Mouse (Mus musculus) MN1 (cell line): ENCODE results near the gene Cdc34b.
"Not testable (repeated sequence)": the region's sequence is repeated elsewhere in the genome, so short reads cannot be mapped to it uniquely, and the experiment has no call there.

Source experiments
- DNase-seq: peaks from one replicate; pipeline ENCODE4 v3.0.0-alpha.2; 2016; ENCODE audit warnings: low spot score

The Cdc34b gene

DNA sequence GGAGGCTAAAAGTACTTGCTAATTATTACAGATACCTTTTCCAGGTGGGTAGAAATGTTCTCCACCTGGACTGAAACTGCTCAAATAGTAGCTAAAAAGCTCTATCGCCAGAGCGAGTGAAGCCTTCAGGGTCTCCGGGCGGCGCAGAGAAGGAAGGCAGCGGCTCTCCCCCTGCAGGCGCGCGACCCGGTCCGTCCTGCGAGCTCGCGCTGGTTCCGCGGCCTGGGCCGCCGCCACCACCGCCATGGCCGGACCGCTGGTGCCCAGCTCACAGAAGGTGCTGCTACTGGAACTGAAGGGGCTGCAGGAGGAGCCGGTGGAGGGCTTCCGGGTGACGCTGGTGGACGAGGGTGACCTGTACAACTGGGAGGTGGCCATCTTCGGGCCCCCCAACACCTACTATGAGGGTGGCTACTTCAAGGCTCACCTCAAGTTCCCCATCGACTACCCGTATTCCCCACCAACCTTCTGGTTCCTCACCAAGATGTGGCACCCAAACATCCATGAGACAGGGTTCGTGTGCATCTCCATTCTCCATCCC is at the start of gene Cdc34b:
Gene Cdc34b, plus strand, starts transcription at position 51 of the 541 bp plus-strand sequence.
- no peak for DNase-seq

DNA sequence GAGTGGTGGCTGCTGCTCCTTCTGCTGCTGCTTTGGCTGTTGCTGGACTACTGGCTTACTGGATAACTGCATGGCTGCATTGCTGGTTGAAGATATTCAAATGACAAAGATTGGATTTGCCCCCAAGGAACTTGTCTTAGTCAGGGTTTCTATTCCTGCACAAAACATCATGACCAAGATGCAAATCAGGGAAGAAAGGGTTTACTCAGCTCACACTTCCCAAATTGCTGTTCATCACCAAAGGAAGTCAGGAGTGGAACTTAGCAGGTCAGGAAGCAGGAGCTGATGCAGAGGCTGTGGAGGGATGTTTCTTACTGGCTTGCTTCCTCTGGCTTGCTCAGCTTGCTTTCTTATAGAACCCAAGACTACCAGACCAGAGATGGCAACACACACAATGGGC is 49.1 kb upstream of the Cdc34b start:
- DNase-seq, result not testable (repeated sequence)

DNA sequence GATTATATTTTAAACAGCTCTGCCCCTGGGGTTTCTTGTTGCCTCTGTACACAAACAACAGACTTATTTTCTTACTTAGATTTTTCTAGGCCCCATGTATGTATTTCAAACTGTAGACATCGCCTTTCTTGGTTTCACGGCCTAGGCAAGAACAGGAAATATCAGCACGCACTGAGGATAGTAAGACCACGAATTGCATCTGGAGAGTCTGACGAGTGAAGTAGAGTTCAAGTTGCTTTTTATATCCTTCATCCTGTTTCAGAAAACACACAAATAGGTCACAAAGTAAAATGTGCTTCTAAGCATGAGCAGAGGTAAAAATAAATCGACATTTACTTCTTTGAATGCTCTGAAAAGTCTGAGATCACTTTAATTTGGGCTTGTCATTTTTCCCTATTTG is 46.1 kb upstream of the Cdc34b start:
- DNase-seq, result no peak

DNA sequence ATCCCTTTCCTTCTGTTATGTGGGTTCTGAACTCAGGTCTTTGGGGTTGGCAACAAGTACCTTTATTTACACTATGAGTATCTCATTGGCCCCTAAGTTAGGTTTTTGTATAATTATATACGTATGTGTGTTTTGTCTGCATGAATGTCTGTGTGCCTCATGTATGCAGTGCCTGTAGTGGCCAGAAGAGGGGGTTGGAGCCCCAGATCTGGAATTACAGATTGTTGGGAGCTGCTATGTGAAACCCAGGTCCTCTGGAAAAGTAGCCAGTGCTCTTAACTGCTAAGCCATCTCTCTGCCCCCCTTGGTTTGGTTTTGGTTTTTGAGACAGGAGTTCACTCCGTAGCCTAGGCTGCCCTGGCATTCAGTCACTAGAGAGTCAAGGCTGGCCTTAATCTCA is 44.4 kb upstream of the Cdc34b start:
- no peak for DNase-seq

DNA sequence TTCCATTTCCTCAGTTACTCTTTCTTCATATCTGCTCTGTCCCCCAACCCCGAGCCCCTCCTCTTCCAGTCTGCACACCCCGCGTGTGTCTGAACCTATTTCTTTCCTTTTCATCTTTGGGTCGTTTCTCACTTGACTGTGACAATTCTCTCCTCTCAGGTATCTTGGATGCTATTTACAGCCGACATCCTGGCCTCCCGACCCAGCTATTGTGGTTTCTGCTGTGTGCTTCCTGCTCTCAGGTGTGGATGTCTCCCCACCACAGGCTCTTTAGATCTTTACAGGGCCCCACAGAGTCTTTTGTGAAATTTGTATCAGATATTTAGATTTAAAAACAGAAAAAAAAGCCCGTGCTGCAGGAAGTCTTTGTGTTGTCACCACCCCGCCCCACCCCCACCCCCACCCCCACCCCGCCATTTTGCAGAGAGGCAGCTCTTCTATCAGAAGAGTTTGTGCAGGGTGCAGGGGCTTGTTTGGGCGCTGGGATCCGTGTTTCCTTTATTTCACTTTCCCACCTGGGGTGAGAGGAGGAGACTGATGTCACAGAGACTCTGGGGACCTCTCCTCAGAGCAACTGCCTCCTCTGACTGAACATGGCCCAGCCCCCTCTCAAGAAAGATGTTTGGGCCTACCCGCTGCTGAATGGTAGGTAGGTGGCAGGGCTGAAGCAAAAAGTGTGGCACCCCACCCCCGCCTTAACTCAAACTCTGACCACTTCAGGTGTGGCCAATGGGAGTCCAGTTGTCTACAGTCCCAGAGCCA is 43.7 kb upstream of the Cdc34b start:
- no peak for DNase-seq

- DNase-seq, result no peak
These were observed 42.2 kb upstream of the Cdc34b start for GRCm38 (mm10) chr11:94699399-94699798.

GRCm38 (mm10) chr11:94701401-94702215 is 40.0 kb upstream of the Cdc34b start:
- no peak for DNase-seq

DNA sequence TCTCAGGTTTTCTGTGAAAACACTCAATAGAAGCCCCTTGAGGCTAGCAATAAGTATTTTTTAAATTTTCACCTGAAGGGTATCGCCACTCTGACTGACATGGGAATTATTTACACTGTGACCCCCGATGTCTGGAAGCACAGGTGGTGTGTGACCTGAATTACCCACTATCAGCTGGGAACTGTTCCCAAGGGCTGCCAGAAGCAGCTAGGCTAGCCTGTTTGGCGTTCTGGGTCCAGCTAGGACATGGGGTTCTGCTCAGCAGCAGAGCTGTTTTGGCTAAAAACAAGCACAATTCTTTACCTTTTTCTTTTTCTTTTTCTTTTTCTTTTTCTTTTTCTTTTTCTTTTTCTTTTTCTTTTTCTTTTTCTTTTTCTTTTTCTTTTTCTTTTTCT is 39.4 kb upstream of the Cdc34b start:
- DNase-seq, result no peak

DNA sequence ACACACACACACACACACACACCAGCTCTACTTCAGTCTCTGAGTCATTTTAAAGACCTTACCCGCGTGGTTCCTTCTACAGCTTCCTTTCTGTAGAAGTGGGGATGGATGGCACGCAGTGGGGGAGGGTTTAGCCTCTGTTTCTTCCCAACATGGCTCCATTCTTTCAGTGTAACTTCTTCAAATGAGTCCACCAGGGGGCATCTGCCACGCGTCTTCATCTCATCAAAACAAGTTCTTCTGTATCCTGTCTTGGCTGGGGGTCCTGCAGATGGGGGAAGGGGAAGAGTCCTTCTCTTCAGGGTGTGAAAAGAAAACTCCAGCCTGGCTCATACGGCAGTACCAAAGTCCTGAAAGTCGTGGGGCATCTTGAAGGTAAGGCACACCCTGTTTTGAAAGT is 37.6 kb upstream of the Cdc34b start:
- DNase-seq, result no peak

- no peak for DNase-seq
These were observed 37.1 kb upstream of the Cdc34b start, which contains the start of gene Gm11541 for GRCm38 (mm10) chr11:94704472-94704871. TSS of gene Gm11541 (minus strand) at chr11:94704499.

DNA sequence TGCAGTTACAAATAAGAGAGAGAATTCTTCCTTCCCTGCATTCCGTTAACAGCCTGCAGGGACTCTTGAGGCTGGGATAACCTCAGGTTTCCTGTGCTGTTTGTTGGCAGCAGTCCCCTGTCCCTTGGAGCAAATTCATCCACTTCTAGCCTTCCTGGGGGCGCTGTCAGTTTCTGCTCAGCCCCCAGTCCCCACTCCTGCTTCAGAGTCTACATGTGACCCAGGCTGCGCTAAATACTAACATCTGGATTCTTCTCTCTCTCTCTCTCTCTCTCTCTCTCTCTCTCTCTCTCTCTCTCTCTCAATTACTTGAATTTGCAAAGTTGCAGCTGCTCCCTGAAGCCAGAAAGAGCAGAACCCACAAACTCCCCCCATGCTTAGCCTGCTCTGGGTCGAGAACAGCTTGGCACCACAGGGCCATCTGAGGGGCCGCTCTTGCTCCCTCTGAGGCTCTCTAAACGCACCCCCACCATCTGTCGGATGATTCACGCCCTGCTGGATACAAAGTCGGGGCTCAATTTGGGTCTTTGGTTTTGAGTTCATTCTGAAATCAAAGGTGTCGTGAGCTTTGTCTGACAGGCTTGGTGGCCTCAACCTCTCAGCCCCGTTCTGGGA is 28.2 kb upstream of the Cdc34b start:
- no peak for DNase-seq

GRCm38 (mm10) chr11:94715622-94716021 is 26.0 kb upstream of the Cdc34b start:
- no peak for DNase-seq

- no peak for DNase-seq
These were observed 24.8 kb upstream of the Cdc34b start for GRCm38 (mm10) chr11:94716754-94717153.

DNA sequence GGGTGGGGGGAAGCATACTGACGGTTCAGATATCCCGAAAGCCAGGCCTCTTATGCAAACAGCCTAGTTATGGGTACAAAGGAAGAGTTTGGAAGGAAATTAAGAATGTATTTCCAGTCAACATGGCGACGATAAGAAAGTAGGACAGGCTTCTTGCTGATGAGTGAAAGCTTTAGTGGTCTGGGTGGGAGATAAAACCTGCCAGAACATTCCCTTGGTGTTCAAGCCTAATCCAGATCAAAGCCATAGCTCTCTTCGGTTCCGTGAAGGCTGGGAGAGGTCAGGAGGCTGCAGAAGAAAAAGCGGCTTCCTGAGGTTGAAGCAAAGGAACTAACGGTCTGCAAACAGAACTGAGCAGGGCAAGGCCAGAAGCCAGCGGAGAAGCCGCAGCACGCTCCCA is 24.3 kb upstream of the Cdc34b start:
- DNase-seq, result no peak

- no peak for DNase-seq
These were observed 23.3 kb upstream of the Cdc34b start for GRCm38 (mm10) chr11:94718113-94718909.

DNA sequence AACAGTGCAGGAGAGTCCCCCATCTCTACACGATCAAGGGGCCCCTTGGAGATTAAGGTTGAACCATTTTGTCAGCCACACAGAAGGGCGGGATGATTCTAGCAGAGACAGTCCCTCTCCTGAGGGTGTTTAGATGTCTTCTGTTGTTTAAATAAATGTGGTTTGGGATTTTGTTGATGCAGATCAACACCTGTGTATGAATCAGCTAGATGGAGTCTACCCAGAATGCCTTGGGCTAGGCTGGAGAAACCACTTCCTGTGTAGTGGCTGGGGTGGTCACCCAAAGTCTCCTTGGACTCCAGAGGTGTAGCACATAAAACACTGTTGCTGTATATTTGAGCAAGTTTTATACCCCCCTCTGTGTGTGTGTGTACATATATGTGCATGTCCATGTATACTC is 22.4 kb upstream of the Cdc34b start:
- DNase-seq, result no peak

DNA sequence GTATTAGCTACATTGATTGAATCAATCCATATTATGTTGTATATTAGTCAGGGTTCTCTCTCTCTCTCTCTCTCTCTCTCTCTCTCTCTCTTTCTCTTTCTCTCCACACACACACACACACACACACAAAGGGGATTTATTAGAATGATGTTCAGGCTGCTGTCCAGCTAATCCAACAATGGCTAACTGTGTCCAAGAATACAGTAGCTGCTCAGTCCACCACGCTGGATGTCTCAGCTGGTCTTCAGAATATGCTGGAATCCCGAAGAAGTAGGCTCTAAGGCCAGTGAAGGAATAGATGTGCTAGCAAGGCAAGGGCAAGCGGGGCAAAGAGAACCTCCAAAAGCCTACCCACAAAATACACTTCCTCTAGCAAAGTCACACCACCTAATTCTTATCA is 14.3 kb upstream of the Cdc34b start:
- DNase-seq, result no peak

DNA sequence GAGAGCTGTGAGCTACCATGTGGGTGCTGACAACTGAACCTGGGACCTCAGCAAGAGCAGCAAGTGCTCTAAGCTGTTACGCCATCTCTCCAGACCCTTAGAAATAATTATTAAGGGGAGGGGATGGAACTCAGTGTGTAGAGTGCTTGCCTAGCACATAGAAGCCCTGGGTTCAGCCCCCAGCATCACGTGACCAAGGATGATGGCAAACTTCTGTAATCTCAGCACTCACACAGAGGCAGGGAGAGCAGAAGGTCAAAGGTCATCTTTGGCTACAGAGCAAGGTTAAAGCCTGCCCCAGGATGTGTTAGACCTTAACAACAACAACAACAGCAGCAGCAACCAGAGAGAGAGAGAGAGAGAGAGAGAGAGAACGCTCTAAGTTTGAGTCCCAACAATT is 13.0 kb upstream of the Cdc34b start:
- DNase-seq, result no peak

GRCm38 (mm10) chr11:94729565-94729964 is 12.0 kb upstream of the Cdc34b start:
- DNase-seq, result no peak

DNA sequence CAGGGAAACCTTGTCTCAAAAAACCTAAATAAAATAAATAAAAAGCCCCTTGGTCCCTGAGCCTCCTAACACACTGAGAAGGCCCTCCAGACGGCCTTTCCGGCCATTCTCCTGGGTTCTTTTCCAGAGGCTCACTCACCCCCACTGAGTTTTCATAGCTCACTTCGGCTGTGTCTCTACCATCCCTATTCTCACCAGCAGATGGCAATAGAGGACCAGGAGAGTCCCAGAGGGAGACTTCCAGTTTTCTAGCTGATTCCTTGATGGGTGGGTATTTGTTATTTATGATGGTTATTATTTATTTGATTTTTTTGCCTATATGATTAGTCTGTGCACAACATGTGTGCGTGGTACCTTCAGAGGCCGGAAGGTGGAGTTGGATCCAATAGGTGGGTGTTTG is 11.3 kb upstream of the Cdc34b start:
- peak; percentile 69 for DNase-seq

GRCm38 (mm10) chr11:94731229-94731628 is 10.4 kb upstream of the Cdc34b start:
- no peak for DNase-seq

DNA sequence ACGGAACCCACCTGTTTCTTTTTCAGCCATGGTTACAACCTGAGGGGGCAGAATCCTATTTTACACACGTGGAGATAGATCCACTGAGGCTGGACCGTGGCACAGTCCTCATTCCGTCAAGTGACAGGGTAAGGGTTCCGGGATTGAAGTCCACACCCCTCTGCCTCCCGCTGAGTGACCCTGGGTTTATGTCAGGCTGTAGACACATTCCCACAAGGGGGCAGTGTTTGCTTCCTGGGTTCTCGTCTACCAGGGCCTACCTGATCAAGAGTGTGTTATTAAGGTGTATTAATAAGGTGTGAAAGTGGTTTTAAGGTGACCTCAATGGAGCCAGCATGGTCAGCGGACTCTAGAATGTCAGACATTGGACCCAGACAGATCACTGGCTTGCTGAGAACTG is 8.8 kb upstream of the Cdc34b start:
- peak; percentile 13 for DNase-seq
